Mouse (Mus musculus) midbrain, embryonic 13.5 days (tissue): ENCODE results near the gene Olfr1338. TPM values are rescaled to one million over a fixed set of nuclear protein-coding genes. Genes with fewer than 3 reads are reported as not detected.

Source experiments
- polyA plus RNA-seq: library from polyadenylated mRNA; unstranded; fragments of >200 nt; fragmentation: Nextera tagmentation; extraction: Ambion mirVana; gene quantifications from 2 replicates; pipeline ENCODE4 v1.2.1, GENCODE M21; 2015

The Olfr1338 gene
- polyA plus RNA-seq, 1 experiment from 2014 or later, result not detected

Other genes with a start within 250 kb of the Olfr1338 start
- gene 2610528J11Rik, start 231.7 kb downstream of the Olfr1338 start, polyA plus RNA-seq, result 0.16 TPM in 1 of 2 replicates, not detected in the other
- gene Tmem125, start 214.7 kb downstream of the Olfr1338 start, polyA plus RNA-seq, result 0.22 TPM in 1 of 2 replicates, not detected in the other
- gene Cfap57, start 138.0 kb downstream of the Olfr1338 start, polyA plus RNA-seq, result 1.5 and 1.6 TPM in 2 replicates
- 121 and 128 TPM in 2 replicates for gene Ebna1bp2, start 137.9 kb downstream of the Olfr1338 start, polyA plus RNA-seq
- not detected in 2 replicates for gene Olfr62, start 99.8 kb downstream of the Olfr1338 start, polyA plus RNA-seq
- not detected in 2 replicates for gene Olfr1342, start 66.0 kb downstream of the Olfr1338 start, polyA plus RNA-seq
- not detected in 2 replicates for gene Olfr1341, start 55.2 kb downstream of the Olfr1338 start, polyA plus RNA-seq
- gene Olfr1340, start 38.6 kb downstream of the Olfr1338 start, polyA plus RNA-seq, result not detected in 2 replicates
- not detected in 2 replicates for gene Olfr1339, start 26.6 kb downstream of the Olfr1338 start, polyA plus RNA-seq
- gene Olfr1337, start 23.8 kb upstream of the Olfr1338 start, polyA plus RNA-seq, result not detected in 2 replicates
- not detected in 2 replicates for gene Olfr1335, start 51.2 kb upstream of the Olfr1338 start, polyA plus RNA-seq
- gene Olfr1333, start 77.5 kb upstream of the Olfr1338 start, polyA plus RNA-seq, result not detected in 2 replicates
- not detected in 2 replicates for gene Olfr1331, start 105.9 kb upstream of the Olfr1338 start, polyA plus RNA-seq
- gene Olfr1330, start 129.9 kb upstream of the Olfr1338 start, polyA plus RNA-seq, result not detected in 2 replicates
- gene Olfr1329, start 158.7 kb upstream of the Olfr1338 start, polyA plus RNA-seq, result not detected in 2 replicates
- not detected in 2 replicates for gene Olfr1328, start 179.9 kb upstream of the Olfr1338 start, polyA plus RNA-seq
- not detected in 2 replicates for gene Lao1, start 202.8 kb upstream of the Olfr1338 start, polyA plus RNA-seq